Mouse (Mus musculus): ENCODE measurements at regions not wholly inside any gene's neighbourhood (a gene's known extent, or its start where the extent isn't known, plus 50 kb on each side); places are given as distances from the start of the nearest gene placed in this dataset.

DNA sequence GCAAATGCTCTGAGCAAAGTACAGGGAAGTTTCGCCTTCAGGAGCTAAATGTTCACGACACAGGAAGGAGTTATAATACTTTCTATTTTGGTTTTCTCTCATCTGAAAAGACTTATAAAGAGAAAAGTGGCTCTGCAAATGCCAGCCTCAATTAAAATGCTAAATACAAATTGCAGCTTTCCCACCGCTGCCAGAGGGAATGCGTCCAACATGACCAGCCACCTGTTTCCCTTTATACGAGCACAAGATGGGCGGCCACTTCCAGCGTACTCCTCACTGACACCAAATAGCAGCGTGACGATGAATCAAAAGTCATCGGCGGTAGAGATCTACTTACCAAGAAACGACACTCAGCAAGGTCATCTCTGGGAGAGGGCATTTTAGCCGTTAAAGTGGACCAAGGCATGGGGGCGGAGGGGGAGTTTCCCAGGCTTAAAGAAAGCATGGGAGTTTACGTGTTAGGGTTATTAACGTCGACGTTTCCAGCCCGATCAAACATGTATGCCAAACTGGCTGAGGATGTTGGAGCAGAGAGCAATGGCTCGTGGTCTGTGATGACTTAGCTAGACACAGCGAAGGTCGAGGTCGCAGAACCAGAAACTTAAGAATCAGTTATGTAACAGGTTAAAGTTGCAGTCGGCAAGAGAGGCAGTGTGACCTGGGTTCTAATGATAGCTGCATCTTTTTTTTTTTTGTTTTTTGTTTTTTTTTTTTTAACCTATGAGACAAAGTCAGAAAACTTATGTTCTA, 59.6 kb upstream of the Nrip1 start:
- Histone ChIP-seq H3K4me1 (ENCODE audit: insufficient read depth) (no peaks in the 10 kb centered on the region; the same call in none of the 2 replicates), H3K4me2 (ENCODE audit: low read depth) (peak overlapping the region; percentile 32), H3K27ac (ENCODE audit: low read depth, low read length) (no peak overlapping the region), H3K4me3 (ENCODE audit: low read depth, low read length) (no peak overlapping the region), H3K36me3 (ENCODE audit: insufficient read depth) (no peaks in the 10 kb centered on the region), H3K9ac (no peak overlapping the region), H3K9me3 (ENCODE audit: low read length) (no peaks in the 10 kb centered on the region), H3K27me3 (ENCODE audit: insufficient read depth, low read length) (no peaks in the 10 kb centered on the region)
- WGBS, result 58% methylated on average over 24 of the region's 24 CpGs
- ATAC-seq (no peak), DNase-seq (peak; percentile 52)
- TF ChIP-seq CTCF (IDR thresholded peaks at IDR 0.05; ENCODE audit: low read depth), result no peak

DNA sequence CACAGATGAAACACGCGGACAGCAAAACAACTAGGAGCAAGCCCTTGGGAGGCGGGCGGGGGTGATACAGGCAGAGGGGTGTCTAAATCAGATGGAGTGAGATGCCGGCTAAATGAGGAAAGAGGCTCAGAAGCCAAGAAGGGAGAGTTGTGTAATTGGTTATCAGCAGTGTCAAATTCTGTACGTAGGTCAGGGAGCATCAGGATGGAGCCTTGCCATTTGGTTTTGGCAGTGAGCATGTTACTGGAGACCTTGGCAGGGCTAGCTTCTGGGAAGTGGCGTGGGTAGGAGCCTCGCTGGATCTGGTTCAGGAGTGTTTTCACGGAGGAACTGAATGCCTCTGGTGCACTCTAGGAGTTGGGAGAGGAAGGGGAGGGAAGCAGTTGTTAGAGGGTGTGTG, 58.7 kb upstream of the Nrip1 start:
- no peak for TF ChIP-seq CTCF (IDR thresholded peaks at IDR 0.05; ENCODE audit: low read depth)
- H3K36me3 ChIP-seq (ENCODE audit: insufficient read depth), result no peaks in the 10 kb centered on the region
- DNase-seq, result peak; percentile 38
- H3K4me2 ChIP-seq (ENCODE audit: low read depth), result no peak overlapping the region
- WGBS, result 52% methylated on average over 9 of the region's 9 CpGs
- no peak overlapping the region for H3K27ac ChIP-seq (ENCODE audit: low read depth, low read length)
- no peaks in the 10 kb centered on the region; the same call in none of the 2 replicates for H3K4me1 ChIP-seq (ENCODE audit: insufficient read depth)
- H3K9me3 ChIP-seq (ENCODE audit: low read length), result no peaks in the 10 kb centered on the region
- H3K9ac ChIP-seq, result no peak overlapping the region
- no peaks in the 10 kb centered on the region for H3K27me3 ChIP-seq (ENCODE audit: insufficient read depth, low read length)
- peak; percentile 53 for ATAC-seq
- H3K4me3 ChIP-seq (ENCODE audit: low read depth, low read length), result no peak overlapping the region

DNA sequence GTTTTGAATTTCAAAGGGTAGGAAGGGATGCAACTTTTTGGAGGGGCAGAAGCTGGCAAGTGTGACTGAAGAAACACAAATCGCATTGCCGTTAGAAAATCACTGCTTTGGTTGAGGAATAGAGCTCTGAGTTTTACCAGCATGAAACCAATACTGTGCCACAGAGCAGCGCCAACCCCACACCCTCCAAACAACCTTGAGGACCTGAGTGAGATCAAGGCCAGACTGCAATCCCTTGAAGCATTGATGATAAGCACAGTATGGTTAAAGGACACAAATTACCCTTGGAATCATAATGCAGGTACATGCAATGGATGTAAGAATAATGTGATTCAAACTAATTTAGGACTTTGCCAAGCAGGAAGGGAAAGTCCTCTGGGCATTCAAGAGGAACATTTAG, 55.5 kb upstream of the Nrip1 start:
- DNase-seq (no peak), ATAC-seq (no peak)
- Histone ChIP-seq H3K27me3 (ENCODE audit: insufficient read depth, low read length) (no peaks in the 10 kb centered on the region), H3K27ac (ENCODE audit: low read depth, low read length) (no peak overlapping the region), H3K9me3 (ENCODE audit: low read length) (no peaks in the 10 kb centered on the region), H3K4me3 (ENCODE audit: low read depth, low read length) (no peak overlapping the region), H3K9ac (no peak overlapping the region), H3K4me1 (ENCODE audit: insufficient read depth) (no peaks in the 10 kb centered on the region; the same call in none of the 2 replicates), H3K4me2 (ENCODE audit: low read depth) (no peak overlapping the region), H3K36me3 (ENCODE audit: insufficient read depth) (no peaks in the 10 kb centered on the region)
- TF ChIP-seq CTCF (IDR thresholded peaks at IDR 0.05; ENCODE audit: low read depth), result no peak
- 80% methylated on average over 3 of the region's 3 CpGs for WGBS

DNA sequence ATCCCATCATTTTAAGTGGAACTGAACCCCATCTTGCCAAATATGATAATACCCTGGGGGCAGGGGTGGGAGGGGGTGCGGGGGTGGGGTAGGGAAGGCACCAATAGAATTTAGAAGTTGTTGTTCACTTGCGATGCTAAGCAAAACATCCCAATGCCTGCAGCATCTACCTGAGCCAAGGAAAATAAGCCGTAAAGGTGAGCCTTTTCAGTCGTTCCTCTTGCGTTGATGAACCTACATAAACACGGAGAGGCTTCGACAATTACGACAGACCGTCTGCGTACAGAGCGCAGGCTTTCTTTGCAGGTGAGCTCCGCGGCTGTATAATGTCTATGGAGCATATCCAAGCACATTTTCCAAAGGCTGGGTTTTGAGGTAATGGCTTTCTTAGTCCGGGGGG, 50.3 kb upstream of the Nrip1 start:
- Histone ChIP-seq H3K9me3 (ENCODE audit: low read length) (no peaks in the 10 kb centered on the region), H3K9ac (no peak overlapping the region), H3K27me3 (ENCODE audit: insufficient read depth, low read length) (no peaks in the 10 kb centered on the region), H3K27ac (ENCODE audit: low read depth, low read length) (no peak overlapping the region), H3K4me3 (ENCODE audit: low read depth, low read length) (no peak overlapping the region), H3K36me3 (ENCODE audit: insufficient read depth) (no peaks in the 10 kb centered on the region), H3K4me1 (ENCODE audit: insufficient read depth) (no peaks in the 10 kb centered on the region), H3K4me2 (ENCODE audit: low read depth) (no peak overlapping the region)
- no peak for TF ChIP-seq CTCF (IDR thresholded peaks at IDR 0.05; ENCODE audit: low read depth)
- 92% methylated on average over 14 of the region's 14 CpGs for WGBS
- no peak for DNase-seq
- ATAC-seq, result no peak

Data from forebrain, postnatal 0 days (tissue).